Mouse (Mus musculus): ENCODE results near the gene Cyld. TPM values are rescaled to one million over a fixed set of nuclear protein-coding genes. Genes with fewer than 3 reads are reported as not detected.

The Cyld gene
- polyA plus RNA-seq, 1 experiment from 2014 or later: 21.1 TPM

DNA sequence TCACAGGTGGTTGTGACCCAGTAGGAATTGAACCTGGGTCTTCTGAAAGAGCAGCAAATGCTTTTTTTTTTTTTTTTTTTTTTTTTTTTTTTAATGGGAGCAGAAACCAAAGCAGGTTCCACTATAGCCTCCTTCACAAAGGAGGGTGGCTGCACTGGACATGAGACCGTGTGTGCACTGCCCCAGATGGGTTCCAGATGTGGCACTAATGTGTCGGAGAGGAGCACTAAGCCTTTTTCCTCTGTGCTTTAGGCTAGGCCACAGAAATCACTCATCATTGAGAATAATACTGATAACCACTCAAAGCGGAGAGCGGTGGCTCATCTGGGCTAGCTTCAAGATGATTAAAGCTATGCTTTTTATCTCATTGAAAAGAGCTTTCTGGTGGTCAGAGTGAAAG lies 3.5 kb upstream of the Cyld start:
- DNase-seq (no peak), ATAC-seq (ENCODE audit: low FRiP score, low TSS enrichment) (no peak)
- WGBS: 89% methylated on average over 4 of the region's 4 CpGs
- Histone ChIP-seq H3K9ac (replicated peaks; ENCODE audit: low read length) (no peak overlapping the region), H3K9me3 (ENCODE audit: control insufficient read depth, low read length) (no peaks in the 10 kb centered on the region), H3K27ac (replicated peaks; ENCODE audit: low read depth, low read length) (no peak overlapping the region), H3K4me2 (ENCODE audit: low read length) (no peak overlapping the region), H3K4me3 (replicated peaks; ENCODE audit: low read depth, low read length) (no peak overlapping the region), H3K27me3 (ENCODE audit: control insufficient read depth, insufficient read depth, low read length) (no peaks in the 10 kb centered on the region), H3K36me3 (ENCODE audit: control insufficient read depth, insufficient read depth, low read length) (no peaks in the 10 kb centered on the region), H3K4me1 (ENCODE audit: control insufficient read depth, insufficient read depth, low read length) (peaks cover 5% of the 10 kb centered on the region; the same call in 1 of the 2 replicates)

GRCm38 (mm10) chr8:88694291-88694690 lies 2.5 kb upstream of the Cyld start:
- ATAC-seq (ENCODE audit: low FRiP score, low TSS enrichment) (no peak), DNase-seq (no peak)
- Histone ChIP-seq H3K4me2 (ENCODE audit: low read length) (no peak overlapping the region), H3K36me3 (ENCODE audit: control insufficient read depth, insufficient read depth, low read length) (no peaks in the 10 kb centered on the region), H3K4me1 (ENCODE audit: control insufficient read depth, insufficient read depth, low read length) (peaks cover 5% of the 10 kb centered on the region; the same call in 1 of the 2 replicates), H3K27me3 (ENCODE audit: control insufficient read depth, insufficient read depth, low read length) (no peaks in the 10 kb centered on the region), H3K9me3 (ENCODE audit: control insufficient read depth, low read length) (no peaks in the 10 kb centered on the region), H3K9ac (replicated peaks; ENCODE audit: low read length) (no peak overlapping the region), H3K27ac (replicated peaks; ENCODE audit: low read depth, low read length) (no peak overlapping the region), H3K4me3 (replicated peaks; ENCODE audit: low read depth, low read length) (no peak overlapping the region)
- WGBS: 81% methylated on average over 7 of the region's 7 CpGs

DNA sequence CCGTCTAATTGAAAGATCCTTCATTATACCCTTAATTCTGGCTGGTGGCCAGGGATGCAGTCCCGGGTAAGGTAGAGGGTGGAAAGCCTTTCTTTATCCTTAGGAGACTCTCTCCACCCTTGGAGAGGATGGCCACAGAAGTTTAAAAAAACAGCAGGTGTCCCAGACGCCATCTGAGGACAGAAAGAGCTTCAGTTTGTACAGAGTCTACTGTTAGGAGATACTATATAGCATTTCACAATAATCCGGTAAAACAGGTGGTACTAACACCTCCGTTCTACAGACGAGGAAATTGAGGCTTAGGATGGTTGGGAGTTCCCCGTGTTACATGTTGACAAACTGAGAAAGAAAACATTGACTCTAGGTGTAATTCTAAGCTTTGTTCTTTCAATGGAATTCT lies 600 bp upstream of the Cyld start:
- Histone ChIP-seq H3K27me3 (ENCODE audit: control insufficient read depth, insufficient read depth, low read length) (no peaks in the 10 kb centered on the region), H3K4me1 (ENCODE audit: control insufficient read depth, insufficient read depth, low read length) (peaks cover 5% of the 10 kb centered on the region; the same call in 1 of the 2 replicates), H3K9ac (replicated peaks; ENCODE audit: low read length) (0 out of 2 replicates have a peak overlapping the region, but pooled peaks have one; percentile 26), H3K27ac (replicated peaks; ENCODE audit: low read depth, low read length) (no peak overlapping the region), H3K4me2 (ENCODE audit: low read length) (peak overlapping the region; percentile 57), H3K36me3 (ENCODE audit: control insufficient read depth, insufficient read depth, low read length) (no peaks in the 10 kb centered on the region), H3K4me3 (replicated peaks; ENCODE audit: low read depth, low read length) (peak overlapping the region; percentile 84), H3K9me3 (ENCODE audit: control insufficient read depth, low read length) (no peaks in the 10 kb centered on the region)
- DNase-seq (no peak), ATAC-seq (ENCODE audit: low FRiP score, low TSS enrichment) (peak; percentile 6; the same call in 1 of the 2 replicates)
- WGBS: 20% methylated on average over 7 of the region's 7 CpGs

GRCm38 (mm10) chr8:88697642-88698031 lies 809 bp downstream of the Cyld start:
- Histone ChIP-seq H3K4me3 (replicated peaks; ENCODE audit: low read depth, low read length) (peak overlapping the region; percentile 84), H3K36me3 (ENCODE audit: control insufficient read depth, insufficient read depth, low read length) (no peaks in the 10 kb centered on the region), H3K27me3 (ENCODE audit: control insufficient read depth, insufficient read depth, low read length) (no peaks in the 10 kb centered on the region), H3K9me3 (ENCODE audit: control insufficient read depth, low read length) (no peaks in the 10 kb centered on the region), H3K4me1 (ENCODE audit: control insufficient read depth, insufficient read depth, low read length) (peaks cover 8% of the 10 kb centered on the region; the same call in 1 of the 2 replicates), H3K27ac (replicated peaks; ENCODE audit: low read depth, low read length) (peak overlapping the region; percentile 86; the same call in 1 of the 2 replicates), H3K4me2 (ENCODE audit: low read length) (peak overlapping the region; percentile 74), H3K9ac (replicated peaks; ENCODE audit: low read length) (peak overlapping the region; percentile 78)
- WGBS: 19% methylated on average over 4 of the region's 4 CpGs
- DNase-seq (no peak), ATAC-seq (ENCODE audit: low FRiP score, low TSS enrichment) (no peak)

DNA sequence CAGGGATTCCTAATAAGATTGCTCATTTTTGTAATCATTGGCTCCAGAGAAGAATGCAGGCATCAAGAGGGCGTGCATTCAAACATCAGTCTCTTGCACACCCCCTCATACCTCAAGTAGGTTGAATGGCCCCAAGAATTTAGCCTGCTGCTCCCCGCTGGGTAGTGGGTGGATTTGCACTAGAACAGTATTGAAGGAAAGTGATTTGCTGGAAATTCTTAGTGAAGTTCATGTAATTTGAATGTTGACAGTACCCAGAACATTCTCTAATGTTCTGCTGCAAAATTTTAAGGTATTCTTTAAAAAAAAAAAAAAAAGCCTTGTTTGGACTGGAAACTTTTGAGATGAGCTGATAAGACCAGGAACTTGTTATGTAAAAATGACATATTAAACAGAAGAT lies 1.2 kb downstream of the Cyld start:
- no peak overlapping the region for H3K27ac ChIP-seq (replicated peaks; ENCODE audit: low read depth, low read length)
- DNase-seq: peak; percentile 7
- H3K9me3 ChIP-seq (ENCODE audit: control insufficient read depth, low read length): no peaks in the 10 kb centered on the region
- peak overlapping the region; percentile 74 for H3K4me2 ChIP-seq (ENCODE audit: low read length)
- peaks cover 8% of the 10 kb centered on the region; the same call in 1 of the 2 replicates for H3K4me1 ChIP-seq (ENCODE audit: control insufficient read depth, insufficient read depth, low read length)
- ATAC-seq (ENCODE audit: low FRiP score, low TSS enrichment): no peak
- peak overlapping the region; percentile 78; the same call in 1 of the 2 replicates for H3K9ac ChIP-seq (replicated peaks; ENCODE audit: low read length)
- H3K27me3 ChIP-seq (ENCODE audit: control insufficient read depth, insufficient read depth, low read length): no peaks in the 10 kb centered on the region
- no peaks in the 10 kb centered on the region for H3K36me3 ChIP-seq (ENCODE audit: control insufficient read depth, insufficient read depth, low read length)
- H3K4me3 ChIP-seq (replicated peaks; ENCODE audit: low read depth, low read length): peak overlapping the region; percentile 84
- 39% methylated on average over 2 of the region's 2 CpGs for WGBS

GRCm38 (mm10) chr8:88701611-88702010 lies 4.8 kb downstream of the Cyld start:
- WGBS: 34% methylated on average over 2 of the region's 2 CpGs
- no peaks in the 10 kb centered on the region for H3K36me3 ChIP-seq (ENCODE audit: control insufficient read depth, insufficient read depth, low read length)
- H3K4me3 ChIP-seq (replicated peaks; ENCODE audit: low read depth, low read length): no peak overlapping the region
- DNase-seq: peak; percentile 49
- no peak overlapping the region for H3K9ac ChIP-seq (replicated peaks; ENCODE audit: low read length)
- no peak overlapping the region for H3K27ac ChIP-seq (replicated peaks; ENCODE audit: low read depth, low read length)
- no peaks in the 10 kb centered on the region for H3K9me3 ChIP-seq (ENCODE audit: control insufficient read depth, low read length)
- H3K27me3 ChIP-seq (ENCODE audit: control insufficient read depth, insufficient read depth, low read length): no peaks in the 10 kb centered on the region
- H3K4me2 ChIP-seq (ENCODE audit: low read length): no peak overlapping the region
- no peak for ATAC-seq (ENCODE audit: low FRiP score, low TSS enrichment)
- H3K4me1 ChIP-seq (ENCODE audit: control insufficient read depth, insufficient read depth, low read length): peaks cover 8% of the 10 kb centered on the region; the same call in 1 of the 2 replicates

GRCm38 (mm10) chr8:88702816-88703215 lies 6.0 kb downstream of the Cyld start:
- no peak overlapping the region for H3K4me3 ChIP-seq (replicated peaks; ENCODE audit: low read depth, low read length)
- 0 out of 2 replicates have a peak, but pooled peaks cover 5% of the 10 kb centered on the region for H3K36me3 ChIP-seq (ENCODE audit: control insufficient read depth, insufficient read depth, low read length)
- 91% methylated on average over 3 of the region's 3 CpGs for WGBS
- DNase-seq (no peak), ATAC-seq (ENCODE audit: low FRiP score, low TSS enrichment) (no peak)
- no peak overlapping the region for H3K27ac ChIP-seq (replicated peaks; ENCODE audit: low read depth, low read length)
- no peak overlapping the region for H3K9ac ChIP-seq (replicated peaks; ENCODE audit: low read length)
- H3K9me3 ChIP-seq (ENCODE audit: control insufficient read depth, low read length): no peaks in the 10 kb centered on the region
- H3K4me2 ChIP-seq (ENCODE audit: low read length): no peak overlapping the region
- no peaks in the 10 kb centered on the region for H3K27me3 ChIP-seq (ENCODE audit: control insufficient read depth, insufficient read depth, low read length)
- H3K4me1 ChIP-seq (ENCODE audit: control insufficient read depth, insufficient read depth, low read length): peaks cover 5% of the 10 kb centered on the region; the same call in 1 of the 2 replicates

DNA sequence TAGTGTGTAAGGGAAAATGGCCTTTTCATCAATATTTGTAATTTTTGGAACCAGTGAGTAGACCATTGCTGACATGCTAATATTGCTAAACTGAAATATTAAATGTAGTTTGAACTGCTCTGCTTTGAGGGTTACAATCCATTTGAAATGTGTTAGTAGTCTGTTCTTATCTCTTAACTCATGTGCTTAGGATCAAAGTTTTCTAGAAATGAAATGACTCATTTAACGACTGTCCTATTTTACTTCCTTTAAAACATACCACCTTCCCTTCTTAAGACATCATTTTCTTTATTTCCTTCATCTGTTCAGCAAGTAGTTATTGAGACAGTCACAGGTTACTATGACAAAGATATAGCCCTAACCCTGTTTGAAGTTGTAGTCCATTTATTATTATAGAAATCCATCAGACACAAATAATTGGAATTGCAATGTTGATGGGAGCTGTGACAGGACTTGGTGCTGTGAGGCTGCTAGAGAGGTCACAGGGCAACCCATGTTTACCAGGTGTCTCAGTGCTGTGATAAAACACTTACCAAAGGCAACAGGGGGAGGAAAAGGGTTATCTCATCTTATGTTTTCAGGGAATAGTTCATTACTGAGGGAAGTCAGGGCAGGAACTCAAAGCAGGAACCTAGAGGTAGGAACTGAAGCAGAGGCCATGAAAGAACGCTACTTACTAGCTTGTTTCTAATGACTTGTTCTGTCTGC lies 26.6 kb downstream of the Cyld start:
- Histone ChIP-seq H3K9ac (replicated peaks; ENCODE audit: low read length) (no peak overlapping the region), H3K27me3 (ENCODE audit: control insufficient read depth, insufficient read depth, low read length) (no peaks in the 10 kb centered on the region), H3K4me1 (ENCODE audit: control insufficient read depth, insufficient read depth, low read length) (no peaks in the 10 kb centered on the region), H3K36me3 (ENCODE audit: control insufficient read depth, insufficient read depth, low read length) (peaks cover 34% of the 10 kb centered on the region), H3K4me2 (ENCODE audit: low read length) (no peak overlapping the region), H3K4me3 (replicated peaks; ENCODE audit: low read depth, low read length) (no peak overlapping the region), H3K9me3 (ENCODE audit: control insufficient read depth, low read length) (no peaks in the 10 kb centered on the region), H3K27ac (replicated peaks; ENCODE audit: low read depth, low read length) (no peak overlapping the region)
- DNase-seq (no peak), ATAC-seq (ENCODE audit: low FRiP score, low TSS enrichment) (no peak)
- 96% methylated on average over 2 of the region's 2 CpGs for WGBS
